Mouse (Mus musculus) liver, embryonic 14.5 days (tissue): ENCODE data around the gene Ccdc88a. TPM values are rescaled to one million over a fixed set of nuclear protein-coding genes. Genes with fewer than 3 reads are reported as not detected.

ENCODE experiments used
- ATAC-seq: fragments of 200-750 bp; cut with Nextera tagmentation; 2 replicates; pipeline ENCODE4 v1.8.0; 2017; ENCODE audit warnings: moderate number of reproducible peaks, mild to moderate bottlenecking, moderate library complexity; ENCODE audit not compliant: insufficient read depth
- DNase-seq, 3 experiments: peaks; one replicate each; pipeline ENCODE4 v3.0.0-alpha.2; 2012 to 2013; ENCODE audit warnings: low read depth in 3 of 3, low spot score in 3 of 3
- H3K27ac ChIP-seq: fragments of 300-500 bp; sonication (generic); 2 replicates; pipeline ENCODE4 v1.5.1; 2014; ENCODE audit warnings: moderate library complexity, mild to moderate bottlenecking, control low read depth, inconsistent platforms
- H3K27me3 ChIP-seq: fragments of 300-500 bp; sonication (generic); 2 replicates; pipeline ENCODE4 v1.6.1; 2014; ENCODE audit warnings: mild to moderate bottlenecking, low read length, moderate library complexity; ENCODE audit not compliant: control insufficient read depth, insufficient read depth
- H3K36me3 ChIP-seq: fragments of 300-500 bp; sonication (generic); replicated peaks from 2 replicates; pipeline ENCODE4 v1.6.1; 2014; ENCODE audit warnings: low read depth; ENCODE audit not compliant: control insufficient read depth, insufficient read depth
- H3K4me1 ChIP-seq, 2 experiments: fragments of 200-500 bp in 1 of 2; fragments of 300-500 bp in 1 of 2; sonication (generic) in 1 of 2; replicated peaks; 2 replicates each; pipeline ENCODE4 v1.6.1; 2012 to 2014; ENCODE audit warnings: antibody characterized with exemption in 1 of 2, inconsistent platforms in 1 of 2, low read length in 1 of 2; ENCODE audit not compliant: control insufficient read depth in 2 of 2, insufficient read depth in 2 of 2
- H3K4me2 ChIP-seq: fragments of 300-500 bp; sonication (generic); 2 replicates; pipeline ENCODE4 v1.6.1; 2014; ENCODE audit warnings: low read depth, mild to moderate bottlenecking, control low read depth, moderate library complexity
- H3K4me3 ChIP-seq, 2 experiments: fragments of 200-500 bp in 1 of 2; fragments of 300-500 bp in 1 of 2; sonication (generic) in 1 of 2; 2 replicates each; pipeline ENCODE4 v1.5.1; 2012 to 2014; ENCODE audit warnings: low read depth in 2 of 2, low read length in 2 of 2, mild to moderate bottlenecking in 2 of 2, control low read depth in 1 of 2, inconsistent platforms in 1 of 2, moderate library complexity in 1 of 2; ENCODE audit not compliant: insufficient read depth in 1 of 2
- H3K9ac ChIP-seq: fragments of 300-500 bp; sonication (generic); replicated peaks from 2 replicates; pipeline ENCODE4 v1.6.1; 2014; ENCODE audit warnings: mild to moderate bottlenecking, control low read depth, moderate library complexity
- H3K9me3 ChIP-seq: fragments of 300-500 bp; sonication (generic); 2 replicates; pipeline ENCODE4 v1.6.1; 2016; ENCODE audit warnings: low read length, mixed read lengths; ENCODE audit not compliant: control insufficient read depth
- CTCF ChIP-seq: IDR thresholded peaks from 2 replicates; pipeline ENCODE4 v1.5.1; 2016; ENCODE audit warnings: antibody characterized with exemption, low read depth, control low read depth
- EP300 ChIP-seq: IDR thresholded peaks from 2 replicates; pipeline ENCODE4 v1.6.1; 2016; ENCODE audit warnings: antibody characterized with exemption, low read depth
- WGBS: fragments of 180-500 bp; shearing (Covaris S2); extraction: QIAGEN DNeasy Blood & Tissue Kit; methylation state at CpG from one replicate; pipeline ENCODE4 v1.1.7; 2014; ENCODE audit not compliant: insufficient replicate concordance; 5-methylcytosine and 5-hydroxymethylcytosine counted together
- polyA plus RNA-seq, 2 experiments: library from polyadenylated mRNA; depleted of rRNA in 1 of 2; stranded (reverse) in 1 of 2; unstranded in 1 of 2; fragments of >200 nt; fragmentation: Nextera tagmentation in 1 of 2; extraction: Ambion mirVana in 1 of 2; gene quantifications; 2 replicates each; pipeline versions ENCODE4 v1.2.1 to v1.2.3; 2012 to 2014

The Ccdc88a gene
- polyA plus RNA-seq, 2 experiments: 1.2 to 3.5 TPM

DNA sequence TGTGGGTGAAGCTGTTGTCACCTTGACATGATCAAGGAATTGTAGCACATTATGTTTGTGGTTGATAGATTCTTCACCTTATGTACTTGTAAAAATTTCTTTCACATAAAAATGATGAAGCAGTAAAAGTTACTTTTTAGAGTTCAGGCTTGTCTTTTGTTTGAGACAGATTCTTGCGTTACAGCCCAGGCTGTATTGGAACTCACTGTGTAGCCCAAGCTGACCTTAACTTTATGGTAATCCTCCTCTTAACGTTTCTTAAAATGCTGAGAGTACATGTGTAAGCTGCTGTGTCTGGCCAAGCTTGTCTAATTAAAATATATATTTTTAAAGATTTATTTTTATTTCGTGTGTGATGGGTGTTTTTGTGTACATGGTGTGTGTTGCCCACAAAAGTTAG, 11.2 kb downstream of the Ccdc88a start:
- H3K36me3 ChIP-seq: no peaks in the 10 kb centered on the region
- DNase-seq: no peak
- H3K9ac ChIP-seq: no peak overlapping the region
- WGBS: 62% methylated on average over 3 of the region's 3 CpGs
- H3K4me2 ChIP-seq: no peak overlapping the region
- ATAC-seq: no peak
- H3K27me3 ChIP-seq: no peaks in the 10 kb centered on the region
- TF ChIP-seq CTCF: no peak
- TF ChIP-seq EP300: no peak
- H3K4me1 ChIP-seq: no peaks in the 10 kb centered on the region; a peak in 2 of 4 replicates
- H3K4me3 ChIP-seq: no peak overlapping the region
- no peak overlapping the region for H3K27ac ChIP-seq
- H3K9me3 ChIP-seq: no peaks in the 10 kb centered on the region

DNA sequence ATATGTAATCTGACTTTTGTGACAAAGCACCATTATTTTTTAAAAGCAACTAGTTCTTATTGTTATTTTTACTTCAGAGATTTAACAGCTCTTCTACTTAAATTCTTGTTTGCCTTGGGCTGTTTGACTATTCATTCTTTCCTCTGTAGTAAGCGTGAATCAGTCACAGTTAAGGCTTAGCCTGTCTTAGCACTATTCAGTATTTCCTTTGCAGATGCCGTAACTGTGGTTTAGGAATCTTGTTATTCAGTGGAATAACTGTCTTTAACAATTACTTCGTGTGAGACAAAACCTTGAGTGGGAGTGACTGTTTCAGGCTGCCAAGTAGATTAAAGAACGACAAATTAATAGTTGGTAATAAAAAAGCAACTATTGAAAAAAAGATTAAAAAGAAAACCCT, 16.5 kb downstream of the Ccdc88a start:
- TF ChIP-seq CTCF (no peak), EP300 (no peak)
- ATAC-seq (no peak), DNase-seq (no peak)
- H3K9ac ChIP-seq: no peak overlapping the region
- no peak overlapping the region for H3K4me2 ChIP-seq
- no peaks in the 10 kb centered on the region for H3K9me3 ChIP-seq
- 70% methylated on average over 4 of the region's 4 CpGs for WGBS
- no peaks in the 10 kb centered on the region for H3K4me1 ChIP-seq
- H3K27me3 ChIP-seq: no peaks in the 10 kb centered on the region
- no peak overlapping the region for H3K27ac ChIP-seq
- H3K4me3 ChIP-seq: no peak overlapping the region
- H3K36me3 ChIP-seq: no peaks in the 10 kb centered on the region

DNA sequence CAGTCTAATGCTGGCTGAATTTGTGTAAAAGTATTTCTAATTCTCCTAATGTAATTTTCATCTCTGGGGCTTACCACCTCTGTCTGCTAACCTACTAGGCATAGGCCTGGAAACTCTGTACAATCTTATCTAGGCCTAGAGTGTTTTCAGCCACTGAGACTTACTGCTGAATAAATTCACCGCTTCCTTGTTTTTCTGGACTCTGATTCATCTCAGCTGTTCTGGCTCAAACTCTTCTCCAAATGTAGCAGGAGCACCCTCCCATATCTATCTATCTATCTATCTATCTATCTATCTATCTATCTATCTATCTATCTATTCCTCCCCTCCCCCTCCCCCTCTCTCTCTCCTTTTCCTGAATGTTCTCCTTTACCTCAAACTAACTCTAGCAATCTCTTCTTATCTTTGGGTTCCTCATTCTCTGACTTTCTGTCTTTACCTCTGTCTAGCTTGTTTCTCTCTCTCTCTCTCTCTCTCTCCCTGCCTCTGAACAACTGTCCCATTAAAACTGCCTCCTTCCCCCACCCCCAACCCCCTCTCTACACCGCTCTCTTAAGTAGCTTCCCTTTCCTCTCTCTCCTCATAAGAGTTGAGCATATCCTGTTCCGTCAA, 21.8 kb downstream of the Ccdc88a start:
- ATAC-seq: no peak
- no peak overlapping the region for H3K9ac ChIP-seq
- TF ChIP-seq CTCF (no peak), EP300 (no peak)

DNA sequence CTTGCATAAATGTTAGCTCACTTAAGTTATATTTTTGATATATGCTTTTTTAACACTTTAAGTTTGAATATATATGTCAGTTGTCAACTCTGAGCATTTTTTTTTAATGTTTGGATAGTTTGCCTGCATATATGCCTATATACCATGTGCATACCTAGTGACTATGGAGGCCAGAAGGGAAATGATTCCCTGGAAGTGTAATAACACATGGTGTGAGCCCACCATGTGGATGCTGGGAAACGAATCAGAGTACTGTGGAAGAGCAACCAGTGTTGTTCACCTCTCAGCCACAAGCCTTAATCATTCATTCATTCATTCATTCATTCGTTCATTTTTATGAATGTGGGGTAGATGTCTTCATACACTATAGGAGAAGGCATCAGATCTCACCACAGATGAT, 26.9 kb downstream of the Ccdc88a start:
- Histone ChIP-seq H3K4me3 (no peak overlapping the region), H3K4me1 (no peaks in the 10 kb centered on the region), H3K27me3 (no peaks in the 10 kb centered on the region), H3K9ac (no peak overlapping the region), H3K36me3 (no peaks in the 10 kb centered on the region), H3K27ac (no peak overlapping the region), H3K9me3 (no peaks in the 10 kb centered on the region), H3K4me2 (no peak overlapping the region)
- DNase-seq: no peak
- 55% methylated on average over 2 of the region's 2 CpGs for WGBS
- TF ChIP-seq CTCF (no peak), EP300 (no peak)
- ATAC-seq: no peak

More for the DNA sequence above, 21.8 kb downstream of the Ccdc88a start:
- Histone ChIP-seq H3K27ac (no peak overlapping the region), H3K9me3 (no peaks in the 10 kb centered on the region), H3K4me3 (no peak overlapping the region), H3K4me1 (no peaks in the 10 kb centered on the region), H3K4me2 (no peak overlapping the region), H3K36me3 (no peaks in the 10 kb centered on the region), H3K27me3 (no peaks in the 10 kb centered on the region)
- WGBS: 59% methylated on average over 3 of the region's 3 CpGs
- DNase-seq: no peak

DNA sequence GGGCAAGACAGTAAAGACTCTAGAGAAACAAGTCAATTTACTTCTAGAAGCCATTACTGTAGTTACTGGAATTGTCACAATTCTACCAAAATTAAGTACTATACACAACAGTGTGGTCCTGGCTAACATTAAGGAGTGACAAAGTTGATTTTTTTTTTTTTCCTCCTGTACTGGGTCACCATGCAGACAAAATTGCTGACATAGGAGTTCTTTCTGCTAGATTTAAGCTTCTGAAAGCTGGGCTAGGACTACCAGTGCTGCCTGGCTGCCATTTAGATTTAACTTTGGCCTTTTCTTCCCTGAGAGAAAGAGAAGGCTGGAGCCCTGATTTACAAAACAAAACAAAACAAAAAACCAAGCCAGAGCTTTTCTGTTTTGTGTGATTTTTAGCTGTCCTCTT, 32.8 kb downstream of the Ccdc88a start:
- H3K4me2 ChIP-seq: no peak overlapping the region
- no peaks in the 10 kb centered on the region for H3K27me3 ChIP-seq
- DNase-seq (no peak), ATAC-seq (no peak)
- H3K9me3 ChIP-seq: no peaks in the 10 kb centered on the region
- H3K4me1 ChIP-seq: no peaks in the 10 kb centered on the region
- H3K36me3 ChIP-seq: no peaks in the 10 kb centered on the region
- no peak overlapping the region for H3K4me3 ChIP-seq
- H3K9ac ChIP-seq: no peak overlapping the region
- TF ChIP-seq CTCF (no peak), EP300 (no peak)
- no peak overlapping the region for H3K27ac ChIP-seq

DNA sequence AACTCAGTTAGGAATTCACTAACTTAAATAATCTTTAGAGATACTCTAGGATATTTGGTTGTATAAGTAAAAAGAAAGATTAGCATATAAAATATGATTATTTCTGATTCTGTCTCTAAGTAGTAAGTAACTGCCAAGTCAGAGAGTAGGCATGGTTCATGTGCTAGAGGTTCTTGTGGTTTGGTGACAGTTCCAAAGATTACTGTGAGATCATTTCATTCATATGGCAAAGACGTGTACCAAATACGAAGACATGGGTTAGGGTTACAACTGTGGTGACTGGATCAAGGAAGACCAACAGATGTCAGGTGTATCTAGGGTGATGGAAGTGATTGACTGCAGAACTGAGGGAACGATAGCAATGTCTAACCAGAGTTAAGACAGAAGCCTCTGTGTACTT, 50.0 kb downstream of the Ccdc88a start:
- Histone ChIP-seq H3K4me2 (no peak overlapping the region), H3K9me3 (no peaks in the 10 kb centered on the region), H3K9ac (no peak overlapping the region), H3K27ac (no peak overlapping the region), H3K4me3 (no peak overlapping the region), H3K27me3 (no peaks in the 10 kb centered on the region), H3K36me3 (no peaks in the 10 kb centered on the region), H3K4me1 (no peaks in the 10 kb centered on the region)
- TF ChIP-seq CTCF (no peak), EP300 (no peak)
- no peak for ATAC-seq
- WGBS: 63% methylated on average over 3 of the region's 3 CpGs
- DNase-seq: no peak
